Mouse (Mus musculus): ENCODE measurements at regions not wholly inside any gene's neighbourhood (a gene's known extent, or its start where the extent isn't known, plus 50 kb on each side); places are given as distances from the start of the nearest gene placed in this dataset.

- 71% methylated on average over 1 of the region's 1 CpGs for WGBS
- Histone ChIP-seq H3K27ac (ENCODE audit: low read length) (no peak overlapping the region), H3K9ac (replicated peaks; ENCODE audit: low read depth) (no peak overlapping the region), H3K4me2 (replicated peaks; ENCODE audit: low read depth, low read length) (no peak overlapping the region), H3K4me1 (ENCODE audit: insufficient read depth, low read depth, low read length) (no peaks in the 10 kb centered on the region), H3K27me3 (replicated peaks; ENCODE audit: insufficient read depth, low read length) (no peaks in the 10 kb centered on the region), H3K4me3 (ENCODE audit: low read depth, low read length) (no peak overlapping the region), H3K36me3 (ENCODE audit: insufficient read depth, low read length) (no peaks in the 10 kb centered on the region), H3K9me3 (ENCODE audit: low read length) (no peaks in the 10 kb centered on the region)
- ATAC-seq (no peak), DNase-seq (ENCODE audit: low spot score) (peak; percentile 8)
- TF ChIP-seq EP300 (IDR thresholded peaks at IDR 0.05) = no peak
- no peak for TF ChIP-seq CTCF (IDR thresholded peaks at IDR 0.05)
These were observed 57.9 kb upstream of the Gm49339 start for GRCm38 (mm10) chr10:51422501-51422900.
